Mouse (Mus musculus) small intestine, adult 10 weeks (tissue): ENCODE measurements around the gene Ppm1h. TPM values are rescaled to one million over a fixed set of nuclear protein-coding genes. Genes with fewer than 3 reads are reported as not detected.

ENCODE experiments used
- polyA plus RNA-seq: library from polyadenylated mRNA; stranded (reverse); fragments of 350-450 nt; fragmentation: Illumina TruSeq; extraction: RNeasy Lipid Tissue Mini Kit (QIAGEN cat#74804); gene quantifications from one replicate; pipeline ENCODE4 v1.2.3, GENCODE M21; 2014; ENCODE audit warnings: low replicate concordance

The Ppm1h gene
- polyA plus RNA-seq: 21.4 TPM

GRCm38 (mm10) chr10:122678541-122679436, at the start of gene Ppm1h:
Gene Ppm1h, plus strand, starts transcription at chr10:122678762.

Other genes starting within 250 kb of the Ppm1h start
- 2.8 TPM for gene Avpr1a, start 230.3 kb upstream of the Ppm1h start, polyA plus RNA-seq